ENCODE assay signal across 25 mouse cellular contexts in genomic region chr1:151879966-151880365, GRCm38 (mm10).
DNase-seq lines count a peak whose midpoint lies in the region; ATAC-seq lines count a peak whose summit lies in the region.
"Had no signal": no experiment of that assay in that cellular context is flagged by ENCODE, and none has a peak within 500 bp of the region (broad histone marks: within the 10 kb centered on the region; RNA-seq: fewer than 3 reads in every experiment).

No protein-coding gene starts in this region.

- peaks cover 20% of the 10 kb centered on the region for H3K4me1 ChIP-seq in heart, embryonic 13.5 days
- peaks cover 15% of the 10 kb centered on the region; the same call in 1 of the 2 replicates for H3K4me1 ChIP-seq in neural tube, embryonic 15.5 days
- H3K4me1 ChIP-seq in forebrain, embryonic 12.5 days: peaks cover 31% of the 10 kb centered on the region
- H3K4me1 ChIP-seq: embryonic facial prominence, embryonic 12.5 days; kidney, embryonic 15.5 days; liver, embryonic 12.5 days; stomach, embryonic 15.5 days had no signal

- DNase-seq in cerebellum, postnatal 14 days: peak; percentile 26 to 32
- DNase-seq in cerebellum, adult 11-12 months: no peak
- no peak for DNase-seq in heart, adult 18-20 months
- no peak for DNase-seq in neural tube, embryonic 10.5 days (ENCODE audit: extremely low spot score, low spot score)
- no peak for DNase-seq in thymus, postnatal 14 days
- DNase-seq: adrenal gland, postnatal 10 days; gastrocnemius, postnatal 25 days; heart, postnatal 10 days; kidney, adult 18-20 months; kidney, postnatal 25 days; liver, postnatal 0 days; retina, postnatal 1 day; right cerebral cortex, postnatal 25 days had no signal

- ATAC-seq in heart, embryonic 13.5 days (ENCODE audit: extremely low read depth, insufficient number of reproducible peaks, low FRiP score, low TSS enrichment): no peak
- ATAC-seq in neural tube, embryonic 15.5 days (ENCODE audit: low FRiP score): no peak
- ATAC-seq in forebrain, embryonic 12.5 days (ENCODE audit: low FRiP score): no peak
- ATAC-seq: hindbrain, embryonic 16.5 days; liver, embryonic 12.5 days; liver, postnatal 0 days; lung, postnatal 0 days; midbrain, embryonic 13.5 days had no signal

- no peaks in the 10 kb centered on the region for H3K27me3 ChIP-seq in heart, embryonic 13.5 days (replicated peaks)
- no peaks in the 10 kb centered on the region for H3K27me3 ChIP-seq in neural tube, embryonic 15.5 days (replicated peaks)
- peaks cover 18% of the 10 kb centered on the region; the same call in 1 of the 2 replicates for H3K27me3 ChIP-seq in forebrain, embryonic 12.5 days
- H3K27me3 ChIP-seq: embryonic facial prominence, embryonic 12.5 days; kidney, embryonic 15.5 days; liver, embryonic 12.5 days; midbrain, embryonic 13.5 days; stomach, embryonic 15.5 days had no signal

- H3K4me3 ChIP-seq in heart, embryonic 13.5 days: no peak overlapping the region
- no peak overlapping the region for H3K4me3 ChIP-seq in neural tube, embryonic 15.5 days (replicated peaks)
- H3K4me3 ChIP-seq in forebrain, embryonic 12.5 days (replicated peaks): no peak overlapping the region
- H3K4me3 ChIP-seq: embryonic facial prominence, embryonic 12.5 days; forebrain, embryonic 10.5 days; kidney, embryonic 15.5 days; liver, embryonic 12.5 days; midbrain, embryonic 13.5 days; stomach, embryonic 15.5 days had no signal

- WGBS in heart, embryonic 13.5 days: 65% methylated on average over 13 of the region's 13 CpGs
- 71% methylated on average over 13 of the region's 13 CpGs for WGBS in neural tube, embryonic 15.5 days
- 79% methylated on average over 13 of the region's 13 CpGs for WGBS in forebrain, embryonic 12.5 days

- peak overlapping the region; percentile 5; the same call in 1 of the 2 replicates for H3K4me2 ChIP-seq in heart, embryonic 13.5 days
- H3K4me2 ChIP-seq in neural tube, embryonic 15.5 days: no peak overlapping the region
- no peak overlapping the region for H3K4me2 ChIP-seq in forebrain, embryonic 12.5 days
- H3K4me2 ChIP-seq: embryonic facial prominence, embryonic 12.5 days; kidney, embryonic 15.5 days; liver, embryonic 12.5 days; midbrain, embryonic 13.5 days; stomach, embryonic 15.5 days had no signal

- no peaks in the 10 kb centered on the region for H3K9me3 ChIP-seq in heart, embryonic 13.5 days
- H3K9me3 ChIP-seq in neural tube, embryonic 15.5 days (replicated peaks): no peaks in the 10 kb centered on the region
- no peaks in the 10 kb centered on the region for H3K9me3 ChIP-seq in forebrain, embryonic 12.5 days
- H3K9me3 ChIP-seq: embryonic facial prominence, embryonic 12.5 days; forebrain, embryonic 10.5 days; kidney, embryonic 15.5 days; liver, embryonic 12.5 days; midbrain, embryonic 13.5 days; stomach, embryonic 15.5 days had no signal

- no peaks in the 10 kb centered on the region for H3K36me3 ChIP-seq in heart, embryonic 13.5 days
- no peaks in the 10 kb centered on the region for H3K36me3 ChIP-seq in neural tube, embryonic 15.5 days
- H3K36me3 ChIP-seq in forebrain, embryonic 12.5 days (replicated peaks): no peaks in the 10 kb centered on the region
- H3K36me3 ChIP-seq: embryonic facial prominence, embryonic 12.5 days; forebrain, embryonic 10.5 days; kidney, embryonic 15.5 days; liver, embryonic 12.5 days; midbrain, embryonic 13.5 days; stomach, embryonic 15.5 days had no signal

- H3K27ac ChIP-seq in heart, embryonic 13.5 days (replicated peaks): no peak overlapping the region
- H3K27ac ChIP-seq in neural tube, embryonic 15.5 days (replicated peaks): peak overlapping the region; percentile 23; the same call in 1 of the 2 replicates
- no peak overlapping the region for H3K27ac ChIP-seq in forebrain, embryonic 12.5 days
- H3K27ac ChIP-seq: embryonic facial prominence, embryonic 12.5 days; forebrain, embryonic 10.5 days; kidney, embryonic 15.5 days; liver, embryonic 12.5 days; macrophage; midbrain, embryonic 13.5 days; stomach, embryonic 15.5 days had no signal

- H3K9ac ChIP-seq in heart, embryonic 13.5 days: no peak overlapping the region
- H3K9ac ChIP-seq in neural tube, embryonic 15.5 days (replicated peaks): no peak overlapping the region
- no peak overlapping the region for H3K9ac ChIP-seq in forebrain, embryonic 12.5 days
- H3K9ac ChIP-seq: embryonic facial prominence, embryonic 12.5 days; kidney, embryonic 15.5 days; liver, embryonic 12.5 days; liver, postnatal 0 days; midbrain, embryonic 13.5 days; stomach, embryonic 15.5 days had no signal

Comparison
In these comparisons a context has a peak if more than half of its experiments do, and no peak if none do; other contexts are left out.
1. DNase-seq: peak in cerebellum, postnatal 14 days (2 of 2); none in cerebellum, adult 11-12 months (single experiment), heart, adult 18-20 months (0 of 2), neural tube, embryonic 10.5 days (single experiment) and thymus, postnatal 14 days (single experiment).